Mouse (Mus musculus): ENCODE measurements around the gene Haus7.

- TF ChIP-seq POLR2A (IDR thresholded peaks at IDR 0.05; ENCODE audit: borderline replicate concordance, extremely low read depth, low read depth, low read length) (no peak), CTCF (IDR thresholded peaks at IDR 0.05; ENCODE audit: insufficient read depth, low read length) (no peak)
These were observed 28.8 kb downstream of the Haus7 start for GRCm38 (mm10) chrX:73430036-73430435.

Measured in lung, adult 2 months (tissue).